Mouse (Mus musculus): Measurements from ENCODE around the gene Blmh.

Gene Blmh

GRCm38 (mm10) chr11:76924759-76925236 lies at the start of gene Blmh:
TSS of gene Blmh (plus strand) at chr11:76924809.
- DNase-seq (ENCODE audit: low spot score in 2 of 2), result no peak

- no peak for DNase-seq (ENCODE audit: low spot score in 2 of 2)
Observed at GRCm38 (mm10) chr11:76879816-76880215, 44.8 kb upstream of the Blmh start.

GRCm38 (mm10) chr11:76884451-76884850 lies 40.2 kb upstream of the Blmh start:
- no peak for DNase-seq (ENCODE audit: low spot score in 2 of 2)

- DNase-seq (ENCODE audit: low spot score in 2 of 2), result no peak
Observed at GRCm38 (mm10) chr11:76889339-76890164, 35.1 kb upstream of the Blmh start.

- no peak for DNase-seq (ENCODE audit: low spot score in 2 of 2)
Observed at GRCm38 (mm10) chr11:76891171-76891570, 33.4 kb upstream of the Blmh start.

GRCm38 (mm10) chr11:76891738-76892349 lies 32.8 kb upstream of the Blmh start:
- no peak for DNase-seq (ENCODE audit: low spot score in 2 of 2)

- DNase-seq (ENCODE audit: low spot score in 2 of 2), result no peak
Observed at GRCm38 (mm10) chr11:76892972-76893371, 31.6 kb upstream of the Blmh start.

- no peak for DNase-seq (ENCODE audit: low spot score in 2 of 2)
Observed at GRCm38 (mm10) chr11:76893570-76893969, 31.0 kb upstream of the Blmh start.

- no peak for DNase-seq (ENCODE audit: low spot score in 2 of 2)
Observed at GRCm38 (mm10) chr11:76894240-76894639, 30.4 kb upstream of the Blmh start.

GRCm38 (mm10) chr11:76896360-76896759 lies 28.2 kb upstream of the Blmh start:
- no peak for DNase-seq (ENCODE audit: low spot score in 2 of 2)

- DNase-seq (ENCODE audit: low spot score in 2 of 2), result no peak
Observed at GRCm38 (mm10) chr11:76897126-76897525, 27.5 kb upstream of the Blmh start.

- no peak for DNase-seq (ENCODE audit: low spot score in 2 of 2)
Observed at GRCm38 (mm10) chr11:76897871-76898270, 26.7 kb upstream of the Blmh start.

- DNase-seq (ENCODE audit: low spot score in 2 of 2), result no peak
Observed at GRCm38 (mm10) chr11:76898751-76899150, 25.9 kb upstream of the Blmh start.

- no peak for DNase-seq (ENCODE audit: low spot score in 2 of 2)
Observed at GRCm38 (mm10) chr11:76899758-76900738, 24.6 kb upstream of the Blmh start.

- DNase-seq (ENCODE audit: low spot score in 2 of 2), result no peak
Observed at GRCm38 (mm10) chr11:76901579-76902361, 22.8 kb upstream of the Blmh start, which contains the start of gene Tmigd1. TSS of gene Tmigd1 (plus strand) at chr11:76902159.

- no peak for DNase-seq (ENCODE audit: low spot score in 2 of 2)
Observed at GRCm38 (mm10) chr11:76904340-76904739, 20.3 kb upstream of the Blmh start.

GRCm38 (mm10) chr11:76908651-76909050 lies 16.0 kb upstream of the Blmh start:
- DNase-seq (ENCODE audit: low spot score in 2 of 2), result no peak

GRCm38 (mm10) chr11:76911325-76912054 lies 13.1 kb upstream of the Blmh start:
- no peak for DNase-seq (ENCODE audit: low spot score in 2 of 2)

GRCm38 (mm10) chr11:76912055-76912395 lies 12.6 kb upstream of the Blmh start:
- no peak for DNase-seq (ENCODE audit: low spot score in 2 of 2)

GRCm38 (mm10) chr11:76914366-76914765 lies 10.2 kb upstream of the Blmh start:
- no peak for DNase-seq (ENCODE audit: low spot score in 2 of 2)
